Mouse (Mus musculus): Measurements from ENCODE around the gene Polr3gl. TPM values are rescaled to one million over a fixed set of nuclear protein-coding genes. Genes with fewer than 3 reads are reported as not detected.

The Polr3gl gene
- total RNA-seq, 2 experiments from 2014 or later = 30.3 to 34.0 TPM

DNA sequence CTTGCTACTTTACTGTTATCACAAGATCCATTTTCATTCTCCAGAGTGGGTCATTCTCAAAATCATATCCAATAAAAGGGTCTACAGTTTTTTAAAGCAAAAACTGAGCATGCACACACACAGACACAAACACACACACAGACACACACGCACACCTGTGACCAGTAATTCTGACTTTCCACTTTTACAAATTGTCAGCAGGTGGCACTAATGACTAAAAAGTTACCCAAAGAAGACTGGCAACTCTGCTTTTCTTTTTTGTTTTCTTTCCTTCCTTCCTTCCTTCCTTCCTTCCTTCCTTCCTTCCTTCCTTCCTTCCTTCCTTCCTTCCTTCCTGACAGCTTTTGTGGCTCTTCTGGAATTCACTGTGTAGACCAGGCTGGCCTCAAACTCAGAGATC is 48.4 kb downstream of the Polr3gl start:
- DNase-seq = no peak
- intact Hi-C loops (cut with DNase I; ENCODE audit: low total_unique reads) = loop anchor here (5.0 to 10.0 kb wide), 2 partner anchors 97 to 159 kb away; partner anchors contain the start of gene Nudt17

DNA sequence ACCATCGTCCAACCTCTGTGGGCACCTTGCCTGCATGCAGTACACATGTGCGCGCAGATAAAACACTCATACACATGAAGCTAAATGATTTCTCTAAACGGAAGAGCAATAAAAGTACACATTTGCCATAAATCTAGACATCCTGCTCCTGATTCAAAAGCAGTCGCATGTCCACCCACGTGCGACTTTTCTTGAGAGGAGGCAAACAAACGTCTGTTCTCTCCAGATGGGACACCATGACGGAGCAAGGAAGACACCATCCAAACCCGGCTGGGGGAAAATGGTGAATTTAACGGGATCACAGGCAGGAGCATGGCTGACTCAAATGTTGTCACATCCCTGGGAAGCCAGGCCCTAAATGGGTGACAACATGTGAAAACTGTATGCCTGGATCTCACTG is 50.6 kb downstream of the Polr3gl start:
- DNase-seq = no peak
- intact Hi-C loops (cut with DNase I; ENCODE audit: low total_unique reads) = loop anchor here (10.0 kb wide), 1 partner anchor 161 kb away; the partner anchor contains the start of gene Nudt17

DNA sequence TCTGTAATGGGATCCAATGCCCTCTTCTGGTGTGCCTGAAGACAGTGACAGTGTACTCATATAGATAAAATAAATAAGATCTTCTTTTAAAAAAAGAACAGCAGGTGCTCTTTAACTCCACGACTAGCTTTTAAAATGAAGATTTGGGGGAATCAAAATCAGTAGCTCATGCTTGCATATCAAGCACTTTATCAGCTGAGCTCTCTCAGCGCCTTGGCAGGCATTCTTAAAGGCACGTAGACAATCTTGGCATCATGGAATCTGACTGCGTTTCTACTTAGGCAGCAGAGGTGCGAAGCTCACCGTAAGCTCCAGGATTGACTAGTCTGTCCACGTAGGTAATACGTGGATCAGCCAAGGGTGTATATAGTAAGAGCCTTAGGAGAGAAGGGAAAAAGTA is 51.4 kb downstream of the Polr3gl start:
- no peak for DNase-seq
- intact Hi-C loops (cut with DNase I; ENCODE audit: low total_unique reads) = loop anchor here (10.0 kb wide), 1 partner anchor 162 kb away; the partner anchor contains the start of gene Nudt17

DNA sequence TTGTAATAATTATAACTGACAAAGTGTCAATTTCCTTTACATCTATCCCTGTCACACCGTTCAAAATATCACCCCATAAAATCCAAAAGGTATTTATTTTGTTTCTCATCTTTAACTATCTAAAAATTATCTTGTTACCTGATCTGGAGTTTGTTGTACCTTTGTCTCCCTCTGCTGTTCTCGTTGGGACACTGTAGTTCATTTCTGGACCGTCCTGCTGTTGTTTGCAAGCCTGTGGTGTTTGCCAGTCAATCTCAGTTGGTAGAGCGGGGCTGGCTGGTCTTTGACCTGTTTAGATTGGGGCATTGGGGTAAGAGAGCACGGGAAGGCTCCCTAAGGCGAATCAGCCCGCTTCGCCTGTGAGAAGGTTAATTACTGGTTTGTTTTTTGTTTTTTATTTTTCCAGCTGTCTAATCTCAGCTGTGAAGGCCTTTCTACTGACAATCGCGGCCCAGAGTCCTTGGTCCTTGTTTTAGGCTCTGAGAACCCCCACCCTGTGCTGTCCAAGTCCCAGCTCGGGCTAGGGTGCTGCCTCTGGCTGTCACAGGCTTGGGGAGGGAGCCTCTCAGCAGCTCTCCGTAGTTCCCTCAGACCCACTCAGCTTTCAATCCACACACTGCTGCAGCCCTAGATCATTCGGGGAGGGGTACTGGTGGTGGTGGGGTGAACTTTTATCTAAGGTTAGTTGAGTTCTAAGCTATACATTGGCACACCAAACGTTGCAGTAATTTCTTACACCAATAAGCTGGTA is 52.5 kb downstream of the Polr3gl start:
- intact Hi-C loops (cut with DNase I; ENCODE audit: low total_unique reads) = loop anchor here (10.0 kb wide), 1 partner anchor 163 kb away; the partner anchor contains the start of gene Nudt17
- DNase-seq = no peak

DNA sequence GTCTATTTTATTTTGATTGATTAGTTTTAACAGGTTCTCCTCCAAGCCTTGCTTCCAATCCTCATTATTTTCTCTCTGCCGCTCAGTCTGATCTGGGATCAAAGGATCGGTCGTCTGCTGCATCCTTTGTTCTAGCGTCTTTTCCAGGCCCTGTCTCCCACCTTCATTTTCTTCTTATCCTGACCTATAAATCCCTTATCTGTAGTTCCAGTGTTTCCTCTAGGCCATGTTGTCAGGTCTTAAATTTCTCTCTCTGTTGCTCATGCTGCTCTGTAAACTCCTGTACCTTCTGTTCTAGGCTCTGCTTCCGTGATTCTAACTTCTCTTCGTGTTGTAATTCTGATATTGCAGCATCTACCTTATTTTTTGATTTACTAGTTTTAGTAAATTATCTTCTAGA is 53.2 kb downstream of the Polr3gl start:
- no peak for DNase-seq
- intact Hi-C loops (cut with DNase I; ENCODE audit: low total_unique reads) = loop anchor here (10.0 kb wide), 1 partner anchor 164 kb away; the partner anchor contains the start of gene Nudt17

DNA sequence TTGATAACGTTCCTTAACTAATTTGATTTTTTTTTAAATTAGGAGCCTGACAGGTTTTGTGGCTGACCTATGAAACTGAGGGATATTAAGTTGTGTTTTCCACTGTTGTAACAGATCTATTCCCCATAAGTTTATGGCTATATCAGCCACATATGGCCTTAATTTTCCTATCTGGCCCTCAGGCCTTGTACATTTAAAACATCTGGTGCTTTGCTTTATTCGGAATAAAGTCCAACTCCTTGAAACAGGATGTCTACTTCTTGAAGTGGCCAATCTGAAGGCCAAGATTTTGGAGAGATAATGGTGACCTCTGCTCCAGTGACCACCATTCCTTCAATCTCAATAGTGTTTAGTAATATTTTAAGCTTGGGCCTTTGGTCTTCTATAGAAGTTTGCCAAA is 54.7 kb downstream of the Polr3gl start:
- intact Hi-C loops (cut with DNase I; ENCODE audit: low total_unique reads) = no loop called here

DNA sequence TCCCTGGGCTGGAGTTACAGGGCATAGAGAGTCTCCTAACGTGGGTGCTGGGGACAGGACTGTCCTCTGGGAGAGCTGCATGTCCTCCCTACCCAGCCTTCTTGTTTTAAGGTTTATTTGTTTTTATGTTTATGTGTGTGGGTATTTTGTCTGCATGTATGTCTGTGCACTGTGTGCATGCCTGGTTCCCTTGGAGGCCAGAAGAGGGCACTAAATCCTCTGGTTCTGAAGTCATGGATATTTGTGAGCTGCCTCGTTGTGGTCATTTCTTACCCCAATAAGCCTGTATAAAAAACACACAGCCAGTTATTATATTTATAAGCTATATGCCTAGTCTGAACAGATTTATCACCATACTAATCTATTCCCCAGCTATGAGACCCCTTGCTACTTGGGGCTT is 59.7 kb downstream of the Polr3gl start:
- no peak for DNase-seq
- intact Hi-C loops (cut with DNase I; ENCODE audit: low total_unique reads) = no loop called here

More for the DNA sequence above, 54.7 kb downstream of the Polr3gl start:
- no peak for DNase-seq

DNA sequence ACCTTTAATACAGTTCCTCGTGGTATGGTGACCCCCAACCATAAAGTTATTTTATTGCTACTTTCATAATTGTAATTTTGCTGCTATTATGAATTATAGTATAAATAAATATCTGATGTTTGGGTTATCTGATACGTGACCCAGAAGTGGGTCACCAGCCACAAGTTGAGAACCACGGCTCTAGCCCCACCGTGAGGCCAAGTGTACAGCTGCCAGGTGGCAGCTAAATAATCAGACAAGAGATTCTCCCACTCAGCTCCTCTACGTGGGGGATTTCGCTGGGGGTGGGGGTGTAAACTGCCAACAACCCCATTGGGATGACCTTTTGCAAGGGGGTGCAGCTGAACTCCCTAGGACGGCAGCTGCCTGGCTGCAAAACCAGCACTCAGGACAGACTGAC is 61.9 kb downstream of the Polr3gl start:
- intact Hi-C loops (cut with DNase I; ENCODE audit: low total_unique reads) = no loop called here
- DNase-seq = peak; percentile 34

DNA sequence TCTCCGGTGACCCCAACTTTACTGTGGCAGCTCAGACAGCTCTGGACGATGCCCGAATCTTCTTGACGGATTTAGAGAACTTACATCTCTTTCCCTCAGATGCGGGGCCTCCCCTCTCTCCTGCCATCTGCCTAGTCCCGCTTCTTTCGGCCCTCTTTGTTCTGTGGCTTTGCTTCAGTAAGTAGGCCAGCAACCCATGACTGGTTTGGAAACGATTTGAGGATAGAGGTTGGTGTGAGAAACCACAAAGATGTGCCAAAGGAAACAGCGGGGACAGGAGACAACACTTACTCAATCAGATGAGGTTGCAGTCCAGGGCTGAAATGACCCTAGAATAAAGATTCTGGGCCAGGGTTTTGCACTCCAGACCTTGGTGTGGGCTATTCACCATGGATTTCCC is 65.5 kb downstream of the Polr3gl start:
- intact Hi-C loops (cut with DNase I; ENCODE audit: low total_unique reads) = no loop called here
- no peak for DNase-seq

Other genes starting within 250 kb of the Polr3gl start
- not detected for gene BC107364, start 141.9 kb downstream of the Polr3gl start, total RNA-seq (2021)
- 100 to 1,000 TPM; 460 to 465 TPM for gene Hfe2, start 69.0 kb downstream of the Polr3gl start, total RNA-seq (2021)
- gene Txnip, start 36.2 kb downstream of the Polr3gl start, total RNA-seq (2021) = 100 to 1,000 TPM; 288 to 458 TPM
- gene Gm16253, start 17.2 kb downstream of the Polr3gl start, total RNA-seq (2021) = 1 to 10 TPM; 1.2 to 1.5 TPM
- gene Ankrd34a, start 2.5 kb upstream of the Polr3gl start, total RNA-seq (2021) = 1 to 10 TPM in 1 of 2 experiments, under 1 TPM in 1; 0.66 to 1.9 TPM
- 10 to 100 TPM; 13.6 to 16.4 TPM for gene Lix1l, start 7.0 kb upstream of the Polr3gl start, total RNA-seq (2021)
- 10 to 100 TPM; 36.6 to 44.1 TPM for gene Rbm8a, start 35.8 kb upstream of the Polr3gl start, total RNA-seq (2021)
- 10 to 100 TPM; 22.3 to 22.4 TPM for gene Pex11b, start 41.2 kb upstream of the Polr3gl start, total RNA-seq (2021)
- under 1 TPM; 0.13 to 0.25 TPM for gene Gm42957, start 41.3 kb upstream of the Polr3gl start, total RNA-seq (2021)
- gene Itga10, start 51.4 kb upstream of the Polr3gl start, total RNA-seq (2021) = 1 to 10 TPM; 2.9 to 3.0 TPM
- 1 to 10 TPM; 1.0 to 2.3 TPM for gene Ankrd35, start 76.0 kb upstream of the Polr3gl start, total RNA-seq (2021)
- 10 to 100 TPM; 10.4 to 12.1 TPM for gene Pias3, start 102.2 kb upstream of the Polr3gl start, total RNA-seq (2021)
- gene Nudt17, start 114.4 kb upstream of the Polr3gl start, total RNA-seq (2021) = under 1 TPM; 0.96 to 1.00 TPM
- 10 to 100 TPM; 16.0 to 18.7 TPM for gene Polr3c, start 133.4 kb upstream of the Polr3gl start, total RNA-seq (2021)
- gene Rnf115, start 133.5 kb upstream of the Polr3gl start, total RNA-seq (2021) = 10 to 100 TPM; 53.8 to 89.7 TPM
- gene Pdzk1, start 235.1 kb upstream of the Polr3gl start, total RNA-seq (2021) = not detected
- not detected for gene Cd160, start 235.2 kb upstream of the Polr3gl start, total RNA-seq (2021)

All from gastrocnemius, postnatal 14 days (tissue).